Mouse (Mus musculus) liver, embryonic 14.5 days (tissue): ENCODE measurements at regions not wholly inside any gene's neighbourhood (a gene's known extent, or its start where the extent isn't known, plus 50 kb on each side); places are given as distances from the start of the nearest gene placed in this dataset.

ENCODE experiments used
- ATAC-seq: fragments of 200-750 bp; cut with Nextera tagmentation; 2 replicates; pipeline ENCODE4 v1.8.0; 2017; ENCODE audit warnings: moderate number of reproducible peaks, mild to moderate bottlenecking, moderate library complexity; ENCODE audit not compliant: insufficient read depth
- DNase-seq, 3 experiments: peaks; one replicate each; pipeline ENCODE4 v3.0.0-alpha.2; 2012 to 2013; ENCODE audit warnings: low read depth in 3 of 3, low spot score in 3 of 3
- H3K27ac ChIP-seq: fragments of 300-500 bp; sonication (generic); 2 replicates; pipeline ENCODE4 v1.5.1; 2014; ENCODE audit warnings: moderate library complexity, mild to moderate bottlenecking, control low read depth, inconsistent platforms
- H3K27me3 ChIP-seq: fragments of 300-500 bp; sonication (generic); 2 replicates; pipeline ENCODE4 v1.6.1; 2014; ENCODE audit warnings: mild to moderate bottlenecking, low read length, moderate library complexity; ENCODE audit not compliant: control insufficient read depth, insufficient read depth
- H3K36me3 ChIP-seq: fragments of 300-500 bp; sonication (generic); replicated peaks from 2 replicates; pipeline ENCODE4 v1.6.1; 2014; ENCODE audit warnings: low read depth; ENCODE audit not compliant: control insufficient read depth, insufficient read depth
- H3K4me1 ChIP-seq, 2 experiments: fragments of 200-500 bp in 1 of 2; fragments of 300-500 bp in 1 of 2; sonication (generic) in 1 of 2; replicated peaks; 2 replicates each; pipeline ENCODE4 v1.6.1; 2012 to 2014; ENCODE audit warnings: antibody characterized with exemption in 1 of 2, inconsistent platforms in 1 of 2, low read length in 1 of 2; ENCODE audit not compliant: control insufficient read depth in 2 of 2, insufficient read depth in 2 of 2
- H3K4me2 ChIP-seq: fragments of 300-500 bp; sonication (generic); 2 replicates; pipeline ENCODE4 v1.6.1; 2014; ENCODE audit warnings: low read depth, mild to moderate bottlenecking, control low read depth, moderate library complexity
- H3K4me3 ChIP-seq, 2 experiments: fragments of 200-500 bp in 1 of 2; fragments of 300-500 bp in 1 of 2; sonication (generic) in 1 of 2; 2 replicates each; pipeline ENCODE4 v1.5.1; 2012 to 2014; ENCODE audit warnings: low read depth in 2 of 2, low read length in 2 of 2, mild to moderate bottlenecking in 2 of 2, control low read depth in 1 of 2, inconsistent platforms in 1 of 2, moderate library complexity in 1 of 2; ENCODE audit not compliant: insufficient read depth in 1 of 2
- H3K9ac ChIP-seq: fragments of 300-500 bp; sonication (generic); replicated peaks from 2 replicates; pipeline ENCODE4 v1.6.1; 2014; ENCODE audit warnings: mild to moderate bottlenecking, control low read depth, moderate library complexity
- H3K9me3 ChIP-seq: fragments of 300-500 bp; sonication (generic); 2 replicates; pipeline ENCODE4 v1.6.1; 2016; ENCODE audit warnings: low read length, mixed read lengths; ENCODE audit not compliant: control insufficient read depth
- CTCF ChIP-seq: IDR thresholded peaks from 2 replicates; pipeline ENCODE4 v1.5.1; 2016; ENCODE audit warnings: antibody characterized with exemption, low read depth, control low read depth
- EP300 ChIP-seq: IDR thresholded peaks from 2 replicates; pipeline ENCODE4 v1.6.1; 2016; ENCODE audit warnings: antibody characterized with exemption, low read depth
- WGBS: fragments of 180-500 bp; shearing (Covaris S2); extraction: QIAGEN DNeasy Blood & Tissue Kit; methylation state at CpG from one replicate; pipeline ENCODE4 v1.1.7; 2014; ENCODE audit not compliant: insufficient replicate concordance; 5-methylcytosine and 5-hydroxymethylcytosine counted together

DNA sequence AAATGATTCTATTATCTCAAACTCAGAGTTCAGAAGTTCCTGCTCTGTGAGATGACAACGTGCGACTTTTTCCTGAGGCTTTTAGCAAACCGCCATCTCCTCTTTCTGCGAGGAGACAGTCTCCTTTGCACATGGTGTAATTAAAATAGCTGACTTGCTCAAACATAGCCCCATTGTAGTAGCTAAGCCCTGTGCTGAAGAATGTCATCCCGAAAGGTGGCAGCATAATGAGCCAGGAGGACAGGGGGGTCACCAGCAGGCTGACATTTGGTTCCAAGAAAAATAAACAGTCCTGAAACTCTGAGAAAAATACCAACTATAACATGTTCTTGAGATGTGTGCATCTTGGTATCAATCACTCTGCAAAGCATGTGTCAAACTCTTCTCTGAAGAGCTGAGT is 219.6 kb downstream of the Dcdc2c start:
- no peak overlapping the region for H3K9ac ChIP-seq
- H3K27me3 ChIP-seq = no peaks in the 10 kb centered on the region
- WGBS = 62% methylated on average over 5 of the region's 5 CpGs
- no peaks in the 10 kb centered on the region for H3K36me3 ChIP-seq
- no peak for TF ChIP-seq CTCF
- TF ChIP-seq EP300 = no peak
- DNase-seq (no peak), ATAC-seq (no peak)
- H3K4me2 ChIP-seq = no peak overlapping the region
- no peaks in the 10 kb centered on the region for H3K4me1 ChIP-seq
- H3K9me3 ChIP-seq = no peaks in the 10 kb centered on the region
- no peak overlapping the region for H3K4me3 ChIP-seq
- no peak overlapping the region for H3K27ac ChIP-seq

DNA sequence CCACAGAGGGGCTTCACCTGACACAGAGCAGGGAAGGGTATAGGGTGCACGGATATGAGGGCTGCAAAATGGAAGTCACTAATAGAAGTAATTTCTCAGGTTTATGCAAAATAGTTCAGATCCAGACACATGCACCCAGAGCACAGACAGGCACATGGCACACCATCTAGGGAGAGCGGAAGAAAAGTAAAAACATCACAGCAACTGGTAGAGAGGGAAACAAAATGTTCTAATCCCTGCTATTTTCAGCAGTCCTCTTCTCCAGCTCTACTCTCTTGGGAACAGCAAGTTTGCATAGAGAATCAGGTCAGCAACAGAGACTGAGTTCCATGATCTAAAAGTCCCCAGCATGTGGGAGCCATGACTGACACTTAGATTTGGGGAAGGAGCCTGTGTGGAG is 220.4 kb downstream of the Dcdc2c start:
- no peak for DNase-seq
- Histone ChIP-seq H3K4me2 (no peak overlapping the region), H3K4me3 (no peak overlapping the region), H3K27ac (no peak overlapping the region), H3K27me3 (no peaks in the 10 kb centered on the region), H3K9me3 (no peaks in the 10 kb centered on the region), H3K9ac (no peak overlapping the region), H3K4me1 (no peaks in the 10 kb centered on the region), H3K36me3 (no peaks in the 10 kb centered on the region)
- TF ChIP-seq CTCF (no peak), EP300 (no peak)
- WGBS = 69% methylated on average over 2 of the region's 2 CpGs
- ATAC-seq = no peak

DNA sequence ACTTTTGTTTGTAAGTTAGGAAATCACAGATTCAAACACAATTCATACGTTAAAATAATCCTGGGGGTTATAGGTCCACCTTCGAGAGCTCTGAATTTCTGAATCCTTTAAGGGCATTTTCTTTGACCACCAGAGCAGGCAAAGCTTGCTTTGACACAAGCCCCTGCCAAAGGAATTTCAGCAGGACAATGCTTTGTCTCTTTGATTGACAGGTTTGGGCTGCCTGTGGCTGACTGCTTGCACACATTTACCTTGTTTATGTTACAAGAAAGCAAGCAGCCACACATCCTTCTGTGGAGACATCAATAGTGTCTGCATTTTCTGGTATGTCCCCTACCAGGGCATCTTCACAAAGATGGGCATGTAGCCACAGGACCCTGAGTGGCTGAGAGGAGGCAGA is 228.5 kb downstream of the Dcdc2c start:
- WGBS = 50% methylated on average over 2 of the region's 2 CpGs
- H3K36me3 ChIP-seq = no peaks in the 10 kb centered on the region
- H3K4me1 ChIP-seq = no peaks in the 10 kb centered on the region
- TF ChIP-seq CTCF (no peak), EP300 (no peak)
- H3K9me3 ChIP-seq = no peaks in the 10 kb centered on the region
- H3K4me3 ChIP-seq = no peak overlapping the region
- ATAC-seq (no peak), DNase-seq (no peak)
- no peak overlapping the region for H3K4me2 ChIP-seq
- H3K27ac ChIP-seq = no peak overlapping the region
- H3K27me3 ChIP-seq = no peaks in the 10 kb centered on the region
- H3K9ac ChIP-seq = no peak overlapping the region

DNA sequence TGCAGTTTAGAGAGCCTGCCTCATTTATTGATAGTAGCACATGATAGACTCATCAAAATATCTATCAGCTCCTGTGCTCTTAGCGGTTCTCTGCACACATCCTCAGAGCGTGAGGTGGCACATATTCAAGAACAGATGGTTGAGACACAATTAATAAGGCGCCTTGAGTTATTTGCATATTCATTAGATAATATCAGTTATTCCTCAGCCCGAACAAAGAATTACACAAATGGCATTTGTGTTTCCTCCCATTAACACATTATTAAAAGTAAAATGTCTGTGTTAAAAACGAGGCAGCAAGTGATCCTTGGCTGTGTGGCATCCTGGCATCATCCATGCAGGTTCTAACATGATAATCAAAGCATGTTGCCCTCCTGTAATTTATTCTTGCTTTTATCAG is 243.0 kb downstream of the Dcdc2c start:
- TF ChIP-seq CTCF (no peak), EP300 (no peak)
- no peak for ATAC-seq
- Histone ChIP-seq H3K27ac (no peak overlapping the region), H3K9ac (no peak overlapping the region), H3K4me3 (no peak overlapping the region), H3K4me1 (no peaks in the 10 kb centered on the region), H3K9me3 (no peaks in the 10 kb centered on the region), H3K36me3 (no peaks in the 10 kb centered on the region), H3K4me2 (no peak overlapping the region), H3K27me3 (no peaks in the 10 kb centered on the region)
- WGBS = 51% methylated on average over 5 of the region's 5 CpGs
- DNase-seq = no peak

DNA sequence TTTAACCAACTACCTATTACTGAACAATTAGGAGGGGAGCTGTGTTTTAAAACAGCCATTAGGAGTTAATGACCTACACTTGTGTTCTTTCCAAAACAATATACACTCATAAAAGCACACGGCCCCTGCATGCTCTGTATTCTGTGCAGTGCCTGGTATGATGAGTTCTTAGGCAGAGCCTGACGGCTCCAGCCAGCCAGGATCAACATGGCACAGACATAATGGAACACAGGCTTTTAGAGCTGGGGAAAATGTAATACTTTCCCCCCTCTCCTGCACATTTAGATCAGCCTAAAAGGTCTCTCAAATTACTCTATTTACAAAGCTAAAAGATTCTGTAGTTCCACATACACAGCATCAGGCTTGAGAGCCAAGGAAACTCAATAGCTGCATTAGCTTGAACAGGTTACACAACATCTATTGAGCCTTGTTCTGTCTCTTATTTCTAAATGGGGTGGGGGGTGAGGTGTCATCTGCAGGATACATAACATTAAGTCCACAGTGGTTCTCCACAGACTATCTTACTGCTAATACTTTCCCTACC is 250.1 kb downstream of the Dcdc2c start:
- ATAC-seq (no peak), DNase-seq (no peak)
- H3K27ac ChIP-seq = no peak overlapping the region
- no peaks in the 10 kb centered on the region for H3K4me1 ChIP-seq
- no peak for TF ChIP-seq EP300
- no peak for TF ChIP-seq CTCF
- whole genome bisulfite sequencing = 60% methylated on average over 2 of the region's 2 CpGs
- no peaks in the 10 kb centered on the region for H3K9me3 ChIP-seq
- no peak overlapping the region for H3K4me3 ChIP-seq
- H3K4me2 ChIP-seq = no peak overlapping the region
- no peaks in the 10 kb centered on the region for H3K36me3 ChIP-seq
- no peaks in the 10 kb centered on the region for H3K27me3 ChIP-seq
- no peak overlapping the region for H3K9ac ChIP-seq
